Mouse (Mus musculus) brain, adult 2 months (tissue): Measurements from ENCODE around the gene Copz2.
"Not testable (repeated sequence)": the region's sequence is repeated elsewhere in the genome, so short reads cannot be mapped to it uniquely, and the experiment has no call there.

Experiments
- DNase-seq: peaks from one replicate; pipeline ENCODE4 v3.0.0; 2011; ENCODE audit warnings: low read depth, low spot score

The Copz2 gene

DNA sequence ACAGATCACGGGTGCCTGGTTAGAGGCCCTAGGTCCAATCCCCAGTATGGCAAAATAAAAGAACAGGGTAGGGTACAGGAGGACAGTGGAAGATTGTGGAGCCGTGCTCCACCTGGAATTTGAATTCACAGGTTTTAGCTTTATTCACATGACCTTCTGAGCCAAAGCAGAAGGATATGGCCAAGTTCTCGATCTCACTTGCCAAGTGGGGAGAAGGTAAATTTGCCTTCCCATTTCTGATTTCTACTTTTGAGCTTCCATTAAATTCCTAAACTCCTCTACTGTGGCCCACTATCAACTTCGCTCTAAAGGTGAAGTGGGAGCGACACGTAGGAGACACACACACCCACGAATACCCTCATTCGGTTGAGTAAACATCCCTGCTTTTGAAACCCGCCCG, 20.8 kb upstream of the Copz2 start:
- no peak for DNase-seq

DNA sequence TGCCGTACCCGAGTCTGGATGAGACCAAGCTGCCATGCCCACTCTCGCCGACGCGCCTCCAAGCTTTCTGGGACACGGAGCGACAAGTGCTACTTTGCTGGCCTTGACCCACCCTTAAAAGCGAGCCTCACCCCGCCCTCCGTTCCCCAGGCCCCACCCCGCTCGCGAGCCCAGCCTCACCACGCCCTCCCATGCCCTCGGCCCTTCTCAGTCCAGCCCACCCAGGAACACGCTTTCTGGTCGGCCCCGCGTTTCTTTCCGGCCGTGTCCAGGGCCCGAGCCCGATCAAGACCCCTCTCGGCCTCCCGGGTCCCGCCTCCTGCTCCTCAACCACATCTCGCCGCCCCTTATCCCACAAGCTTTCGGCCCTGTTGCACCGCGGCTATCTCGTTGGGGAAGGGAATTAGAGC, 20.3 kb upstream of the Copz2 start:
- DNase-seq, result peak; percentile 60

DNA sequence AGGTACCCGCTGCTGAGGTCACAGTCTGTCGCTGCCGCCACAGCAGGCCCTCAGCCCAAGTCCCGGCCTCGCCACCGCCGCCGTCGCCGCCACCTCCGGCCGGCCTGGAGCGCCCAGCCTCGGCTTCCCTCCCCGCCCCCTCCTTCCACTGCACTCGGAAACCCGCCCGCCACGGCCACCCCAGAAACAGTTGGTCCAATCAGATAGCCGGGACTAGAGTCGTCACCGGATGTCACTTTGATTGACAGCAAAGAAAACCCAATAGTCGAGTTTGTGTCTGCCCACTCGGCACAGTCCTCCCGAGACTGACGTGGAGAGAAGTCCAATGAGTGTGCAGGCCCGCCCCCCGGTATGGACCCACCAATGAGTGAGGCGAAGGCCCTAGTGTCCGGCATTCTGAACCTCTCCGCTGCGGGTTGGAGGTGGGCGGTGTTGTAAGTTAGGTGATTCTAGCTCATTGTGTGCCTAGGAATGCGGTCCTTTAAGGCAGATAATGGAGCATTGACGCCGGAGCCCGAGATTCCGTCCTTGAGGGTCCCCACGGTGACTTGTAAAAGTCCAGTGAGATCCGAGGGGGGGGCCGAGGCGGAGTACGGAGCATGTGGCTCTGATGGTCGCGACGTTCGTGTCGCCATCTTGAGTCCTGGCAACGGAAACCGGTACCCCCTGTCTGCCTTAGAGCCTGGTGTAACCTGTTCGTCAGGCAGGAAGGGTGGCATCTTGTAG, 19.7 kb upstream of the Copz2 start, which contains the start of gene Nfe2l1:
TSS of gene Nfe2l1 (minus strand) at position 156 of the 726 bp plus-strand sequence.
- peak; percentile 100 for DNase-seq

DNA sequence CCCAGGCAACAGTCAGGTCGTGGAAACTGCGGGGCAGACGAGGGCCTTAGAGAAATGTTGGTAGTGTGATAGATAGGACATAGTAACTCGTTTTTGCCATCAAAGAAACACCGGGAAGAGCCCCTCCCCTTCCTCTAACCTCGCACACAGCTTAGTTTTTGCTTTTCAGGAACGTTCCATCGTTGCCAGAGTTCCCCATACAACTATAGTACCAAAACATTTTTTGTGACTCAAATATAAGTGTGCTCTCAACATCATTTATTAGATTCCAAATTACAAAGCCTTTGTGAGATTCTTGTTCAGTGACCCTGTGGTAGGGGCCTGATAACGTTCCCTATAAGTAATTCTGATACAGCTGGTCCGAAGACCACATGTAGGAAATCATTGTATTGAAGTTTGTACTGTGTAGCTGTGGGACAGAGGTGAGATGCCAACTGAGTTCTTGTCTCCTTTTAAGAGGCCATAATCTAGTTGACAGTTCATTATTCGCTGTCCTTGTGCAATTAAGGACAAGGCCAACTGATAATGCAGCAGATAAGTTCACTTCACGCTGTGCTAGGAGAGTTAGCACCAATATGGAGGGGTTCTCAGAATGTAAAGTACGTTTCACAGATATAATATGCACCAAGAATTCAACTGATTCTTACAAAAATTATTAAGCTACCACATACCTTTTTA, 19.0 kb upstream of the Copz2 start:
- no peak for DNase-seq

DNA sequence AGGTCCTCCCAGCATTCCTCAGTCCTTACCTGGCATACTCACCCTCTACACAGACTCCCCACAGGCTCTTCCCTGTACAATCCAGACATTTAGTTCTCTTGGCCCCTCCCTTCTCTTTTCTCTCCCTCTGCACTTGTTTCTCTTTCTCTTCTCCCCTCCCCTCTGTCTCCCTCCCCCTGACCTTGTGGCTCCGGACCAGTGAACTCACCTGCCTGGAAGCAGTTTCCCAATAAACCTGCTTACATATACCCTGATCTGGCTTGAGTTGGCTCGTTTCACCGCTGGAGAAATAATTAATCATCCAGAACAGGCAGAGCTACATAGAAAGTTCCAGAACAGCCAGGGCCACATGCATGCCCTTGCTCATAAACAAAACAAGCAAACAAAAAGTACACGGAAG, 18.2 kb upstream of the Copz2 start:
- no peak for DNase-seq

DNA sequence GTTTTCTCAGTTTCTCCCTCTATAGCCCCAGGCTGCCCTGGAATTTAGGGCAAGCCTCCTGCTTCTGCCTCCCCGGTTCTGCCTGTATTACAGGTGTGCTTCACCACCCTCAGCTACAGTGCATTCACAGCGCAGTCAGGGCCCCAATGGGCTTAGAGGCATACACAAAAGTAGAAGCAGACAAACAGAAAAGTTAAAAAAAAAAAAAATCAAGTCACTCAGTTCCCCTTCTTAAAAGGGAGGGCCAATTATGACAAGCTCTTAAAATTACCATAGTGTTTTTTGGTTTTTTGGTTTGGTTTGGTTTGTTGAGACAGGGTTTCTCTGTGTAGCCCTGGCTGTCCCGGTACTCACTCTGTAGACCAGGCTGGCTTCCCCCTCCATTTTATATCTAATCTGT, 17.1 kb upstream of the Copz2 start:
- DNase-seq, result no peak

DNA sequence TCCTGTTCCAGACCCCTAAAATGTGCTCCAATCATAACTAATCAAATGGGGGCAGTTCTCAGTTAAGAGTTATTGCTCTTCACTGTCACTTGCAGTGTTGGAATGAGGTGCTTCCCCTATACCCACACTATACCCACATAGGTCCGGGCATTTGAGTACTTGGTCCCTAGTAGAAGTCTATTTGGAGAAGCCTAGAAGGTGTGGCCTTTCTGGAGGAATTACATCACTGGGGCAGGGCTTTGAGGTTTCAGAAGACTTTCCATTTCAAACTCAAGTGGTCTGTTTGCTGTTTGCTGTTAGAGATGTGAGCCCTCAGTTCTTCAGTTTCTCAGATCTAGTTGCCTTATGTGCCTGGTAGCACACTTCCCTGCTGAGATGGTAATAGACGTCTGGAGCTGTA, 16.7 kb upstream of the Copz2 start:
- DNase-seq, result no peak

DNA sequence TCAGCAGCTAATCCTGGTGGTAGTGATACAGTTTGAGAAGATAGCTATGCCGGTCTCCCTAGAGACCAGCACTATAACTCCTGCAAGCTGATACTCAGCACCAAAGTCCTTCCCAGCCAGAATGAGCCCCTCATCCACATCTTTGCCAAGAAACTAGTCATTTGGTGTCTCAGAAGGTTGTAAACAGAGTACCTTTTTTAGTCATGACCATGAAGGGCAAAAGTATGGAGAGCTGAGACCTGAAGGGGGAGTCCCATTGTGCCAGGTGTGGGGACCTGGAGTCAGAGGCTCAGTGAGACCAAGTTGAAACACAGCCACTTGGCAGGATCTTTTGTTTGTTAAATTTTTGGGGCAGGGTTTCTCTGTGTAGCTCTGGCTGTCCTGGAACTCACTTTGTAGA, 15.5 kb upstream of the Copz2 start:
- DNase-seq, result no peak

DNA sequence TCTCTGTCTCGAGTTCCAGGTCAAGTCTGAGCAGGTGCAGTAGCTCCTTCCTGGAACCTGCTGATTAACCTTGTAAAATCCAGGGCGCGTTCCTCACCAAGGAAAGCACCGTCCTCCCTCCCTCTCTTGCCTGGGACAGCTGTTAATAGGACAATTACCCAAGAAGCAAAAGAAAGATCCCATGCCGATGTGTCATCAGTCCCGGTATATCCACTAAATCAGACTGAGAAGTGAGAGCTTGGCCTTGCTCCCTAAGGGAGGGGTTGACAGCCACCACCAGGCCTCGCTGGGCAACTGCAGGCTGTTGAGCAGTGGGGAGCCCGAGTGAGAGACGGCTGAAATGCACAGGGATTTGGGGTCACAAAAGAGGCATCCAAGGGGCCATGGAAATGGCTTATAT, 12.4 kb upstream of the Copz2 start:
- peak; percentile 43 for DNase-seq

DNA sequence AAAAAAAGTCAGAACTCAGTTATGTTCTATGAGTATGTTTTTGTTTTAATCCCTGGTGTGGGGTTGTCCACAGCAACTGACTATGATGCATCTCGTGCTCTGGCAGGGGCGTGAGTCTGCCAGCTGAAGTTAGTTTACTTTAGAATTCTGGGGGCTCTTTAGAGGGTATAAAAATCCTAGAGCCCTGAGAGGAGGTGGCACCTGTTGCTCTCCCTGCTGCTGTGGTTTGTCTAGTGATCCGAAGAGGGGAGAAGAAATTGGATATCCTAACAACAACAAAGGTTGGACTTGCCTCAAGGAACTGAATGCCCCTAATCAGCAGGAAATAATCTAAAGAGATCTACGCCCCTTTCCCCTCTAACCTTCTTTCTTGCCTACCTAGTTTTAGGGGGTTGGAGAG, 11.3 kb upstream of the Copz2 start:
- DNase-seq, result no peak

DNA sequence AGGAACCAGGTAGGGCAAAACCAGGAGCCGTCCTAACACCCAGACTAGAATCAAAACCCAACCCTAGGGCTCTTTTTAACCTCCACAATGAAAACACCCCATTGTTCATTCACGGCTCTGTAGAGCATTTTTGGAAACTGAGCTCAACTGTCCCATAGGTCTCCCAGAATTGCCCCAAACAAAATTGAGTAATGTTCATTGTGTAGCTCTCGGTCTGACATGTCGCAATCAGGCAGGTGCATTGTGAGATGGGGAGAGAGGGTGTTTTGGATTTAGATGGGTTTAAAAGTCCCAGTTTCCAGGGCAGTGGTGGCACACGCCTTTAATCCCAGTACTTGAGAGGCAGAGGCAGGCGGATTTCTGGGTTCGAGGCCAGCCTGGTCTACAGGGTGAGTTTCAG, 10.2 kb upstream of the Copz2 start:
- no peak for DNase-seq

DNA sequence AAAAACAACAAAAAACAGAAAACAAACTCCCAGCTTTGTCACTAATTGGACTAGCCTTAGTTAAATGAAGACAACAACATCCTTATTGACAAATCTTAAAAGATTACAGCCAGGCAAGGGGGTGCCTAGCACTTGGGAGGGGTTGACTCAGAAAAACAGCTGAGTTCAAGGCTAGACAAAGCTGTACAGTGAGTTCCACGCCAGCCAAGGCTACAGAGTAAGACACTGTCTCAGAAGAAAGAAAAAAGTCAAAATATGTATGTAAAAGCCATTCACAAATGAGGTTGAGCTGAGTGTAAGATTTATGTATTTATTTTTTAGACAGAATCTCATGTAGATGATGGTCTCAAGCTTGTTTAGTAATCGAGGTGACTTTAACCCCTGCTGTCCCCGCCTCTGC, 9.8 kb upstream of the Copz2 start:
- no peak for DNase-seq

DNA sequence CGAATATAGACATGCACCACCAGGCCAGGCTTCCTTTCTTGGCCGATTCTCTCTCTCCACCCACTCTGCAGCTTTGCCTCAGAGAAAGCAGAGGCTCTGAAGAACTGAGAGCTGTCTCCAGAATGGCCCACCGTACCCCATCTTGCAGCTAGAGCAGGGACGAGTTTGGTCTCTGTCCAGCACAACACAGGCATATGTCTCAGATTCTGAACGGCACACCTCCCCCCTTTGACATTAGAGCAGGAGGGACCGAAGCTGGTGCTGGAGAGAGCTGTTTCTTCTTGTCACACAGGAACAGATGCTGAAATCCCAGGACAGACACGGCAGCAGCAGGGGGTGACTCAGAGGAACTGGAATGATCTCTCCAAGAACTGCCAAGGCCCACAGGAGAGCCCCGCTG, 9.4 kb upstream of the Copz2 start:
- peak; percentile 91 for DNase-seq

DNA sequence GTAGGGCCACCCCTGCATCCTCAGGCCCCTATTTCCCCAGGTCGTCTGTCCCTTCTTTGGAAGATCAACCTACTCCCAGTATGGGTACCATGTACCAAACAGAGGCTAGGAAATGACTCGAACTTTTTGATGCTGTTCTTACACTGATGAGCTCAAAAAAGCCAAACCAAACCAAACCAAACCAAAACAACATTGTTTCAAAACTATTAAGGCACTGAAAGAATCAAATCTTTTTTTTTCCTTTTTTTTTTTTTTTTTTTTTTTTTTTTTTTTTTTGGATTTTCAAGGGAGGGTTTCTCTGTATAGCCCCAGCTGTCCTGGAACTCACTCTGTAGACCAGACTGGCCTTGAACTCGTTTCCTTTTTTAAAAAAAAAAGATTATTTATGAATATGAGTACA, 6.0 kb upstream of the Copz2 start:
- DNase-seq, result no peak

DNA sequence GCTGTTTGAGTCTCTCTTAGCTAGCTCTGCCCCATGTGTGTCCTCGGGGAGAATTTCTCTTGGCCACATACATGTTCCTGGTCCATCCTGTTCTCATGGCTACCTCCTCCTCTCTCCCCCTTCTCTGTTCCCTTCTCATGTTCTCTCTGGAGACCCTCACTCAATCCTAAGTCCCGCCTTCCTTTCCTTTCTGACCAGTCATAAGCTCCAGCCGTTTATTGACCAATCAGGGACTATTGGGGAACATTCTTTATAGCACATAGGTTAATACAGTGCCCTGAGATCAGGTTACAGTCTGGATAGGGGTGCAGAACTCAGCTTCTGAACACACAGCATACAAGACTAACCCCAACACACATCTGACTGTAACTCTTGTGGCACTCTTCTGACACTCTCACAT, 2.4 kb upstream of the Copz2 start:
- no peak for DNase-seq

DNA sequence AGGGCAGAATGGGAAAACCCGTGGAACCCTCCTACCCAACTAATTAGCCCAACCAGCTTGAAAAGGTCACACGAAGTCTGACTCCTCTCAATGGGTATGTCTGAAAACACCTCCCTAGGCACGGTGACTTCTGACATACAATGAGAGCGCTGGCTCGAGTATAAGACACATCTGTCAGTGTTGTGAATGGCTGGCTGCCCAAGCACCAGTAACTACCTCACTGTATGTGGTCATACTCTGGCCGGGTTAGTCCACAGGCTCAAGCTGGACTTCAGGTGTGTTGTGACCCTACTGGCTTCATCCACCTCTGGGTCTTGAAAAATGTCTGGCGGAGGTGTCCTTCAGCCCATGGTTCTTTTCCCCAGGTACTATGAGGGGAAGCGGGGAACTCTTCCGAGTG, 976 bp upstream of the Copz2 start:
- no peak for DNase-seq

DNA sequence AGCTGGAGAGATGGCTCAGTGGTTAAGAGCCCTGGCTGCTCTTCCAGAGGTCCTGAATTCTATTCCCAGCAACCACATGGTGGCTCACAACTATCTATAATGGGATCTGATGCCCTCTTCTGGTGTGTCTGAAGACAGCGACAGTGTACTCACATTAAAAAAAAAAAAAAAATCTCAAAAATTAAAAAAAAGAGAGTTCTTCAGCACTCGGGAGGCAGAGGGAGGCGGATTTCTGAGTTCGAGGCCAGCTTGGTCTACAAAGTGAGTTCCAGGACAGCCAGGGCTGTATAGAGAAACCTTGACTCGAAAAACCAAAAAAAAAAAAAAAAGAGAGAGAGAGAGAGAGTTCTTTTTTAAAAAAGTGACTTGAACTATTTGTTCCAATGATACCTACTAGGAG, 525 bp upstream of the Copz2 start:
- not testable (repeated sequence) for DNase-seq

DNA sequence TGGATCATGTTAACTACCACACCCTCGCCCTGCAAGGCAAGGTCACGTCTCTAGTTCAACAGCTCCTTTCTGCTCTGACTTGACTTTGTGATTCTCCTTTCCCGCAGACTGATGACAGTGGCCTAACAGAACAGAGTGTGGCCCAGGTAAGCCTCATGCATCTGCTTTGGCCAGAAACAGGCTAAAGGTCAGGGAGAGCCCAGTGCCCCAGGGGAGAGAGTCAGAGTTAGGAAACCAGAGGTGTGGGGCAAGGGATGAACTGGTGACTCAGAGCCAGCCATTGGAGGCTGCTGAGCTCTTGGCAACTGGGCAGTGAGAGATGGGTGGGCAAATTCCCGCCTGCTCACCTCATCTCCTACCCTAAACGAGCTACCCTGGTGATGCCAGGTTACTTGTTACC, 7.8 kb downstream of the Copz2 start:
- no peak for DNase-seq

DNA sequence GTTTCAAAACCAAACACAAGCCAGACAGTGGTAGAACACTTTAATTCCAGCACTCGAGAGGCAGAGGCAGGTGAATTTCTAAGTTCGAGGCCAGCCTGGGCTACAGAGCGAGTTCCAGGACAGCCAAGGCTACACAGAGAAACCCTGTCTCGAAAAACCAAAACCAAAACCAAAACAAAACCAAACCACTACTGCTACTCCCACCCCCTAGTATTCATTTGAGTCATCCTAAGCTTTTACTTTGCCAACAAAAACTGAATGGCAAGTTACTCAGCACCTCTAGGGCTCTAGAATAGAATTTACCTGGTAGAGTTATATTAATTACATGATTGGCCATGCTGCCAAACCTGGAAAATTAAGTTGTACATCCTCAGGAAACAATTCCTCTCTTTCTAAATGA, 10.0 kb downstream of the Copz2 start:
- DNase-seq, result no peak

DNA sequence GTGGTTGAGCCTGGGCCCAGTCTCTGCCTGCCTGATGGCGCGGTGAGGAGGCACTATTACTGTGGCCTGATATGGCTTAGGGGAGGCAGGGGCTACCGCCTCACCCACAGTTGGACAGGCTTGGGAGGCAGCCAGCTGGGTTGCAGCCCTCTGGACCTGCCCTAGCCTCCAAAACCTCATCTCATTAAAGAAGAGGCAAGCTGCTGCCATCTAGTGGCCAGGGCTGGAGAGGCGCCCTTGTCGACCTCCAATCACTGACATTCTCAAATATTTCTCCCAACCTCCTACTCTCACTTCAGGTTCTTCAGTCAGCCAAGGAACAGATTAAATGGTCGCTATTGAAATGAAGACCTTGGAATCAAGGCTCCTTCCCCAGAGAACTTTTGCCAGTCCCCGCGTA, 10.9 kb downstream of the Copz2 start:
- peak; percentile 87 for DNase-seq

DNA sequence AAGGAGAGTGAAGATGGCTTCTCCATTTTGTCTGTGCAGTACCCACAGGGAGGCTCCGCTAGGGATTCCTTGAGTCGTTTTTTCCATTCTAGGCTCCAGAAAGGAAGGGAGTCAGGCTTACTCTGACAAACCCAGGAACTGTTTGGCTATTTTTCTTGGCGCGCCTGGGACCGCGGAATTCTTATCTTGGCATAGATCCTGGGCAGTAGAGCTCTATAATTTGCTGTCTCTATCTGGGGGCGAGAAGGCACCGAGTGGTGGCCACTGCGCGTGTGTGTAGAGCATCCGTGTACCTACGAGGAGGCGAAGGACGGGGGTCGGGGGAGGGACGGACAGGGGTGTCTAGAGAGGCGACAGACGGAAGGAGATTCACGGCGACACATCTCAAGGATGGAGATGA, 11.8 kb downstream of the Copz2 start:
- DNase-seq, result peak; percentile 62

DNA sequence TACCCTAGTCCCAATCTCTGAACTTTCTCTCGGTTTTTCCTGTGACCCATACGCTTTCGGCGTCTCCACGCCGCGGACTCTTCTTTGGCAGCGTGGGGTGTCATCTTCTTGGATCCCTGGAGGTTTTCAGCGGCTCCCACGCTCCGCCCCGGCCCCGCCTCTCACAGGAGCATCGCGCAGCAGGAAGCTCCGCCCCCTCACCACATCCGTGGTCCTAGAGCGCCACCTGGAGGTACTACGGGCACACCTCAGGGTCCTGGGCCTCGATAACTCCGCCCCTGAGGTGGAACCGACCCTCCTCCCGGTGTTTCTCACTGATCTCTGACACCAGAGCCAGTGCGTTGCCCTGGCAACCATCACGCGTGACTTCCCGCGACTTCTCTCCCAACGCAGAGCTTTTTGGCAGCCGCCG, 12.2 kb downstream of the Copz2 start:
- peak; percentile 97 for DNase-seq

DNA sequence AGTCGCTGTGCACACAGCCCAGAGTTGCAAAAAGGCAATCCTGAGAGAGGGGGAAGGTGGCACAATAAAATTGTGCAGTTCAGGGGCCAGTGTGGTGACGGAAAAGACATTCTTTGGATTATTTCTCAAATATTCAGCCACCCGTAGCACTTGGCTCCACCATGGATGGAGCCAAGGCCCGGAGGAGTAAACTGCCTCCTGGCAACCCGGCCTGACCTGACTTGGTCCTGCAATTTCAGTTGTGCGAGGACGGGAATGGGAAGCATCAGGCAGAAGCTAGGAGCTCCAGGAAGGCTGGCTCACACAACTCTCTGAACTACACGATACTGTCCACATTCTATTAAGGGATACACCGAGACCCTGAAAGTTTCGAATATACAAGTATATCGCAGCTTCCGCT, 12.9 kb downstream of the Copz2 start:
- DNase-seq, result no peak
